Mouse (Mus musculus): ENCODE data around the gene 1700020A23Rik. TPM values are rescaled to one million over a fixed set of nuclear protein-coding genes. Genes with fewer than 3 reads are reported as not detected.
"Not testable (repeated sequence)": the region's sequence is repeated elsewhere in the genome, so short reads cannot be mapped to it uniquely, and the experiment has no call there.

1700020A23Rik gene
- total RNA-seq (2017) = not detected in 3 replicates

- no peak for ATAC-seq (replicated peaks; ENCODE audit: insufficient number of reproducible peaks, low FRiP score, low TSS enrichment, poor library complexity, severe bottlenecking)
Observed at GRCm38 (mm10) chr2:130404939-130405338, at the start of gene 1700020A23Rik, which contains the start of gene Gm28372. Gene 1700020A23Rik, plus strand, starts transcription at chr2:130405259. Gene Gm28372, plus strand, starts transcription at chr2:130405239.

DNA sequence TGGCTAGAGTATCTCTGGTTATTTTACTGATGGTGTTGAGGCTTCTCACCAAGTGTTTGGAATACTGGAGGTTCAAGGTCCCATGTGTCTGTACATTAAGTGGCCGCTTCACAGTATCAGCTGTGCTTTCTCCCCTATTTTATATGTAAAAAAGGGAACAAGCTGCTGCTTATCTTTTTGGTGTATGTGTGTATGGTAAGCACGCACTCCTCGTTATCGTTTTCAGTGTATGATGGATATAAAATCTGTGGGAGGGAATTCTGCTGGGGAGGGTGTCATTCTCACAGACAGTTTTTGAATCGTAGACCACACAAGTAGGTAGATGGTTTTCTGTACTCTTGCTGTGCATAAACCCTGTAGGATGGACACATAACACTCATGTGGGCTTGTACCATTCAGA is 47.5 kb upstream of the 1700020A23Rik start:
- ATAC-seq (replicated peaks; ENCODE audit: insufficient number of reproducible peaks, low FRiP score, low TSS enrichment, poor library complexity, severe bottlenecking) = no peak

- ATAC-seq (replicated peaks; ENCODE audit: insufficient number of reproducible peaks, low FRiP score, low TSS enrichment, poor library complexity, severe bottlenecking) = no peak
Observed at GRCm38 (mm10) chr2:130358852-130359251, 46.2 kb upstream of the 1700020A23Rik start.

- ATAC-seq (replicated peaks; ENCODE audit: insufficient number of reproducible peaks, low FRiP score, low TSS enrichment, poor library complexity, severe bottlenecking) = no peak
Observed at GRCm38 (mm10) chr2:130362511-130363026, 42.5 kb upstream of the 1700020A23Rik start.

DNA sequence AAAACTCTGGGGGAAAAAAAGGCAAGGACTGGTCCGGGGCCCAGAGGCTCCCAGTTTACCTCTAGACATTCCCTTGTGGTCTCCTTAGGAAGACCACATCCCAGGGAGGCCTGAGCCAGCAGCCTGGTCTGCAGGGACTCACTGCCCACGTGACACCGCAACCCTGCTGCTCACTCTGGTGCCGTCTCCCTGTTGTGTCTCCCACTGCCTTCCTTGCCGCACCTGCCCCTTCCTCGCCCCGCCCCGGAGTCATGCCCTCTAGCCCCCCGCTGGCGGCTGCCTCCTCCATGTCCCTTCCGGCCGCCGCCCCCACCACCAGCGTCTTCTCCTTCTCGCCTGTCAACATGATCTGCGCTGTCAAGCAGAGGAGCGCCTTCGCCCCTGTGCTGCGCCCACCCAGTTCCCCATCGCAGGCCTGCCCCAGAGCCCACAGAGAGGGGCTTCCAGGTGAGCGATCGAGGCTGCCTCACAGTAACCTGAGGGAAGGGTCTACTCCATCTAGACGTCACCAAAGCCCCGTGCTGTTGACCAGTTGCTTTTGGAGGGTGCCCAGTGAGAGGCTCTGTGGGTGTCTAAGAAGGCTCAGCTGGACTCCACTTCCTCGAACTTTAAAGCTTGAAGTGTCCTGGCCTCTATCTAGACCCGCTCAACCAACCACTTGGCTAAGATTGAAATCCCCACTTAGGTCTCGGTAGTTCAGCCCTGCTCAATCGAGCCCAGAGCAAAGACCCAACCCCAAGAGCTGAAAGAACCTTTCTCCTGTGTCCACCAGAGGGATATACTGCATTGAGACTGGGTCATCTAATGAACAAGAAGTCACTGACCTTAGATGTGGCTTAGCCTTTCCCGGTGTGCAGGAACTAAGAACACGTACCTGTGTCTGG is 39.6 kb upstream of the 1700020A23Rik start:
- ATAC-seq (replicated peaks; ENCODE audit: insufficient number of reproducible peaks, low FRiP score, low TSS enrichment, poor library complexity, severe bottlenecking) = no peak

DNA sequence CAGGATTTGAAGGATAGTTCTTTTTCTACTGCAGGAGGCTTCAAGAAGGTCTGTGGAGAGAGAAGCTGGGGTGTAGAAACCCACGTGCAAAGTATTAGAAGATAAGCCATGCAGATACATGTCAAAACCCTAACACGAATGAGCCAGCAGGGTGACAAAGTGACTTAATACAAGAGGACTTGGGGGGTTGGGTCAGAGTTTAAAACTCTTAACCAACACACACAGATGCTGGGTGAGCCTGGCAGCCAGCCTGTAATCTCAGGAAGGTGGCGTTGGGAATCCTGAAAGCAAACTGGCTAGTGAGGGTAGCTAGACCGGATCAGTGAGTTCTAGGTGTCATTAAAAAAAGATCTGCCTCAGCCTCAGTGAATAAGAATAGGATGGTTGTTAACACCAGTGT is 37.7 kb upstream of the 1700020A23Rik start:
- no peak for ATAC-seq (replicated peaks; ENCODE audit: insufficient number of reproducible peaks, low FRiP score, low TSS enrichment, poor library complexity, severe bottlenecking)

- ATAC-seq (replicated peaks; ENCODE audit: insufficient number of reproducible peaks, low FRiP score, low TSS enrichment, poor library complexity, severe bottlenecking) = not testable (repeated sequence)
Observed at GRCm38 (mm10) chr2:130373026-130373425, 32.0 kb upstream of the 1700020A23Rik start.

- ATAC-seq (replicated peaks; ENCODE audit: insufficient number of reproducible peaks, low FRiP score, low TSS enrichment, poor library complexity, severe bottlenecking) = no peak
Observed at GRCm38 (mm10) chr2:130374951-130375350, 30.1 kb upstream of the 1700020A23Rik start.

- no peak for ATAC-seq (replicated peaks; ENCODE audit: insufficient number of reproducible peaks, low FRiP score, low TSS enrichment, poor library complexity, severe bottlenecking)
Observed at GRCm38 (mm10) chr2:130383205-130383604, 21.9 kb upstream of the 1700020A23Rik start.

DNA sequence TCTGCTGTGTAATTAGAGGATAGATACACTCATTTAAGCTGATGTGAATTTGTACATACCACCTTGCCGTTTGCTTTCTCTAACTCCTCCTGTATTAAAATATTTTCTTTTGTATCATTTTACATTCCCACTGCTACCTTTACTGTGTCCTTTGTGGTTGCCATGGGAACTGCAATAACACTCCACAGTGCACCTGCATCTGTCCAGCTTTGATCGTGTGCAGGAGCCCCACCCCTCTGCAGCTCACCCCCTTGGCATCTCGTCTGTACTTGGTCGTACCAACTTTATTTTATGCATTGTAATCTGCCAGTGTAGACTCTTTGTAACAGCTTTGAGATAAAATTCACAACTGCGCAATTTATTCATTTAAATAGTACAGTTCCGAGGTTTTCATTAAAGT is 21.2 kb upstream of the 1700020A23Rik start:
- no peak for ATAC-seq (replicated peaks; ENCODE audit: insufficient number of reproducible peaks, low FRiP score, low TSS enrichment, poor library complexity, severe bottlenecking)

DNA sequence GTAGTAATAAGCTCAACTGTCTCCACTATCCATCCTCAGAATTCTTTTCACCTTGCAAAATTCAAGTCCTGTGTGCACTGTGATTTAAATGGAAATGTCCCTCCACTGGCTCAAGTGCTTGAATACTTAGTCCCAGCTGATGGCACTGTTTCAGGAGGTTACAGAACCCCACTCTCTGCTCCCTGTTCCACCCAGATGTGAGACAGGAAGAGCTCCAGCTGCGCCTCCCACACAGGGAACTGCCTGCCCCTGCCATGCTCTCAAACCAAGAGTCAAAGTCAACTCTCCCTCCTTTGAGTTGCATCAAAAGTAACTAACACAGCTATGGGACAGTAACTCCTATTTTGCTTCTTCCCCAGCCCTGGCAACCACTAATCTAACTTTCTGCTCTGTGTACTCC is 18.8 kb upstream of the 1700020A23Rik start:
- no peak for ATAC-seq (replicated peaks; ENCODE audit: insufficient number of reproducible peaks, low FRiP score, low TSS enrichment, poor library complexity, severe bottlenecking)

DNA sequence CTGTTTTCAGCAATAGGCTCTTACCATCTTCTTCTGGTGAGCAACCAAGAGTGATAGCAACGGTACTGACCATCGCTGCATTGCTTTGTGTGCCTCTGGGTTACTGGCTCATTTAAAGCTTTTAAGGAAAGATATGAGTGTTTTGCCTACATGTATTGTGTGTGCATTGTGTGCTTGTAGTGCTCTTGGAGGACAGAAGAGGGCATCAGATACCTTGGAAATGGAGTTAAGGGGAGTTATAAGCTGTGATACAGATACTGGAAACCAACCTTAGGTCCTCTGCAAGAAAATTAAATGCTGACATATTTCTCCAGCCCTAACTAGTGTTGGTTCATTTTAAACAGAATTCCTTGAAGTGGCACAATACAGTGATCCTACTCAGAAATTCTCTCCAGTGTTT is 16.3 kb upstream of the 1700020A23Rik start:
- ATAC-seq (replicated peaks; ENCODE audit: insufficient number of reproducible peaks, low FRiP score, low TSS enrichment, poor library complexity, severe bottlenecking) = no peak

DNA sequence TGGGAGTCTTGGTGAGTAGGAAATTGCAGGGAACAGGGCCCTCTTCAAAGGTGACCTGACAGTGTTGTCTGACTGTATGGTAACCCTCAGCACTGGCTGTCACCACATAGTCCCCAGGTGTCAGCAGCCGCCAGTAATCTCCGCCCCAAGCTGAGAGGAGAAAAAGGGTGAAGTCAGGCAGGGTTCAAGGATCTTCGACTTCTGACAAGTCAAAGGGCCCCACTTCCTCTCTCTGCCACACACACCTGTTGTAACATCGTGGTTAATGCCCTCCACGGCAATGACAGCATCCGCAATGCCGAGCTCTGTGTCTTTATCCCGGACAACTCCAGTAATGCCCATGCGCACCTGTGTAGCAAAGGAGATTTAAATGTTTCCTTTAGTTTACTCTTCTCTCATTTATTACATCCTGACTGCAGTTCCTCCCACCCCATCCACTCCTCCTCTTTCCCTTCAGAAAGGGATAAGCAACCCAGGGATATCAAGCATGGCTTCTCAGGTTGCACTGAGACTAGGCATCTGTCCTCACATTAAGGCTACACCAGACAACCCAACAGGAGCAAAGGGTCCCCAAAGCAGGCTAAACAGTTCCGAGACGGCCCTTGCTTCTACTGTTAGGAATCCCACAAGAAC is 13.9 kb upstream of the 1700020A23Rik start:
- ATAC-seq (replicated peaks; ENCODE audit: insufficient number of reproducible peaks, low FRiP score, low TSS enrichment, poor library complexity, severe bottlenecking) = no peak

- no peak for ATAC-seq (replicated peaks; ENCODE audit: insufficient number of reproducible peaks, low FRiP score, low TSS enrichment, poor library complexity, severe bottlenecking)
Observed at GRCm38 (mm10) chr2:130392836-130393235, 12.2 kb upstream of the 1700020A23Rik start.

DNA sequence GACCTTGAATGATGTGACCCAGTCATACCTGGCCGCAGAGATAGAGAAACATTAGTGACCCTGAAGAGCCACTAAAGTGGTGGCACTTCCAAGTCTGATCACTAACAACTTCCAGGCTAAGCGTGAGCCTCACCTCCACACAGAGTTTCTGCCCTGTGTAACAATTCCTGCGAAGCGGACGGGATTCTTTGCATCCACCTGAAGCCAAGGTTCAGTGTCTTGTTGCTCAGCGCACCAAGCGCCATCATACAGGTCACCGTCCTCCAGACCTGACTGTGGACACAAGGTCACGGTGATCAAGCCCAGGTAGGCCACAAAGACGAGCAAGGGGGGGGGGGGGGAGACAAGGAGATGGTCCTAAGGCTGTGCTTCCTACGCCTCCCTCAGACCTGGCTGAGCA is 9.4 kb upstream of the 1700020A23Rik start:
- no peak for ATAC-seq (replicated peaks; ENCODE audit: insufficient number of reproducible peaks, low FRiP score, low TSS enrichment, poor library complexity, severe bottlenecking)

GRCm38 (mm10) chr2:130397186-130397985 is 7.7 kb upstream of the 1700020A23Rik start, which contains the start of gene Cpxm1:
Gene Cpxm1, minus strand, starts transcription at chr2:130397574.
- no peak for ATAC-seq (replicated peaks; ENCODE audit: insufficient number of reproducible peaks, low FRiP score, low TSS enrichment, poor library complexity, severe bottlenecking)

- no peak for ATAC-seq (replicated peaks; ENCODE audit: insufficient number of reproducible peaks, low FRiP score, low TSS enrichment, poor library complexity, severe bottlenecking)
Observed at GRCm38 (mm10) chr2:130398091-130398490, 7.0 kb upstream of the 1700020A23Rik start.

GRCm38 (mm10) chr2:130400046-130400445 is 5.0 kb upstream of the 1700020A23Rik start:
- no peak for ATAC-seq (replicated peaks; ENCODE audit: insufficient number of reproducible peaks, low FRiP score, low TSS enrichment, poor library complexity, severe bottlenecking)

GRCm38 (mm10) chr2:130401891-130402290 is 3.2 kb upstream of the 1700020A23Rik start:
- no peak for ATAC-seq (replicated peaks; ENCODE audit: insufficient number of reproducible peaks, low FRiP score, low TSS enrichment, poor library complexity, severe bottlenecking)

Data from monocyte, adult 5-6 weeks (primary cell).